Mouse (Mus musculus) cerebellum, adult 11-12 months (tissue): ENCODE data around the gene Rnf185.

Source experiments
- DNase-seq: peaks from one replicate; pipeline ENCODE4 v3.0.0; 2022

The Rnf185 gene

GRCm38 (mm10) chr11:3452167-3452639, at the start of gene Rnf185:
Gene Rnf185 (minus strand): TSS chr11:3452363.
- DNase-seq = peak; percentile 92

GRCm38 (mm10) chr11:3497296-3497695, 45.1 kb upstream of the Rnf185 start:
- no peak for DNase-seq

- DNase-seq = peak; percentile 42
These were observed 44.6 kb upstream of the Rnf185 start for GRCm38 (mm10) chr11:3496756-3497155.

- DNase-seq = no peak
These were observed 43.3 kb upstream of the Rnf185 start for GRCm38 (mm10) chr11:3495496-3495895.

DNA sequence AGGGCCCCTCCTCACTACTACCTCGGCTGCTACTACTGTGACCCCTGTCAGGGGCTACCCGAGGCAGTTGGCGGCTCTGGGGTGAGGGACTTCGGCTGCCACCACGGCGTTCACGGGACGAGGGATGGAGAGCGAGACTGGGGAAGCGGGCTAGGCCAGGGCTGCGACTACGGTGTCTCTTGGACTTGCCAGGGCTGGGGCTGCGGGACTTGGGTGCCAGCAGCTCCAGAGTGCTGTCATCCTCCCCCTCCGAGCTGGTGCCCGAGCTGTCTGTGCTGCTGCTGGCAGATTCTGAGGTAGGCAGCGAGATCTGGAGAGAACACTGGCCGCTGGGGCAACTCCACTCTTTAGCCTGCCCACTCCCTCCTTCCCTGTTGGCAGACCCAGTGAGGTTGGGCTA, 42.7 kb upstream of the Rnf185 start:
- DNase-seq = no peak

GRCm38 (mm10) chr11:3492748-3493147, 40.6 kb upstream of the Rnf185 start:
- DNase-seq = no peak

DNA sequence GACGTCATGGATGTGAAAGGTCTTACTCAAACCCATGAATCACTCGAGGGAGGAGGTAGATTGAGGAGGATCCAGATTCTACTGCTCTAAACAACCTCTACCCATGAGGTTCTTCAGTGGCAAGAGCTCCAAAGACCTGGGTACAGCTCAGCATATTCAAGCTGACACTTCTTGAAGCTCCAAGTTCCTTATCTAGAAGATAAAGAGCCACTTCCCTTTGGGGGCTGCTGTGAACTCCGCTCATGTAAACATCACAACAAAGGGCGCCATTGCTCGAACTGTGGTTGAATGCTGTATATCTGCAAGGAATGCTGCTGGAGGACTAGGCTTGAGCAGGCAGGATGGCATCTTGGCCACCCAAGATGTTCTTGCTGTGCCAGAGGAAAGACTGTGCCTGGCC, 36.9 kb upstream of the Rnf185 start:
- DNase-seq = no peak

- peak; percentile 35 for DNase-seq
These were observed 35.9 kb upstream of the Rnf185 start, which contains the start of gene Pla2g3 for GRCm38 (mm10) chr11:3487952-3488570. Gene Pla2g3 (plus strand): TSS chr11:3488284.

DNA sequence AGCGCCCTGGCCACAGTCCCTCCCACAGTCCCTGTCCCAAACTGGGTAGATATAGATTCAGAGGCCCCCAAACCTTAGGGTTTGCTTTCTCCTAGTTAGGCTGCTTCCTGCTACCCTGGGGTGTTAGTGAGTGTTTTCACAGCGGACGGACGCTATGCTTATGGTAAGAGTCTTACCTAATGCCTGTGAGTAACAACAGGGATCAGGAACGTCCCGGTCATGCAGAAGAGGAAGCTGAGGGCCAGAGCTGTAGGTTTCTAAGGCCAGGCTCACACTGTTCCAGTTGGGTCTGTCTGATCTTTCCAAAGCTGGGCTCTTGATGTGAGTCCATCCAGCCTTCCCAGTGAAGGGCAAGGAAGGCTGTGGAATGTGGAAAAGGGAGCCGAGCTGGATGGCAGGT, 34.2 kb upstream of the Rnf185 start:
- no peak for DNase-seq

- no peak for DNase-seq
These were observed 31.9 kb upstream of the Rnf185 start for GRCm38 (mm10) chr11:3483980-3484642.

GRCm38 (mm10) chr11:3475489-3475888, 23.3 kb upstream of the Rnf185 start:
- no peak for DNase-seq

DNA sequence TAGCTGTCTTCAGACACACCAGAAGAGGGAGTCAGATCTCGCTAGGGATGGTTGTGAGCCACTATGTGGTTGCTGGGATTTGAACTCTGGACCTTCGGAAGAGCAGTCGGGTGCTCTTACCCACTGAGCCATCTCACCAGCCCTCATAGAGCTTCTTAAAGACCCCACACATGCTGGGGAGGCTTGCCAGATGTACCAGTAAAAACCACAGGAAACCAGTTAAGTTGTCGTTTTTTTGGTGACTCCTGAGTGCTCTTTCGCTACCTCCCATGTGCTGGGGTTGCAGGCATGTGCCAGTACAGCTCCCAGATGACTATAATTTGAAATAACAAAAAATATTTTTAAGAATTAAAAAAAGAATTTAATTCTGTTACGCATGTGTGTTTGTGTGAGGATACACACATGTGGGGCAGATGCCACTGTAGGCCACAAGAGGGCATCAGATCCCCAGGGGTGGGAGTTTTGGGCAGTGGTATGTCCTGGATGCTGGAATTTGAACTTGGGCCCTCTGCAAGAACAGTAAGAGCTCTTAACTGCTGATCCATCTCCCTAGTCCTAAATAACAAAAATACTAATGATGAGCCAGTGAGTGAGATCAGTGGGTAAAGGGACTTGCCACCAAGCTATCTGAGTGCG, 22.4 kb upstream of the Rnf185 start:
- no peak for DNase-seq

GRCm38 (mm10) chr11:3472484-3472883, 20.3 kb upstream of the Rnf185 start:
- peak; percentile 84 for DNase-seq

DNA sequence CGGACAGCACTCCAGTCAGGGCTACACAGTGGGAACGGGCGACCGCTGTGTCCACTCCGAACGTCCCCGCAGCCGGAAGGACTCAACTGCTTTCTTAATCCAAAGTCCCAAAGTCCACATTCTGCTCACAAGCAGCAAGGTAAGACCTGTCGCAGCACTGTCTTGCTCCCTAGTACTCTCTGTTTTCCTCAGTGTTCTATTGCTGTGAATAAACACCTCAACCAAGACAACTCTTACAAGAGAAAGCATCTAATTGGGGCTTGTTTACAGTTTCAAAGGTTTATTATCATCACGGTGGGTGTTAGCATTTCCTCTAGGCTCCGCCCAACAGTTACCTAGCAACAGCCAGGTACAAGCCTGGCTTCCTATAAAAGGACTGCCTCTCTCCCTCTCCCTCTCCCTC, 19.3 kb upstream of the Rnf185 start:
- DNase-seq = no peak

DNA sequence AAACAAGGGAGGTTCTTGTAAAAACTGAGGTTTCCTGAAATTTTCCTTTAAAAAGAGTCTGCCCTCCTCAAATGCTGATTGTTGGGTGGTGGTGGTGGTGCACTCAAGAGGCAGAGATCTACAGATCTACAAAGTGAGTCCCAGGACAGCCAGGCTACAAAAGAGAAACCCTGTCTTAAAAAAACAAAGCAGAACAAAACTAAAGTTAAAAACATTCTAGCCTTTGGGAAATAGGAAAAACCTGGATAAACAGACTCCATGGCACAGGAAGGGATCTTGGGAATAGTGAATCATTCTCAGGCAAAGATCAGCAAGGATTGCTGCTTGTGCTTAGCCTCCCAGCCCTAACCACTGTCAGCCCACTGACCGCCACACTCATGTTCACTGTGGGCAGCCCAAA, 10.7 kb upstream of the Rnf185 start:
- no peak for DNase-seq

DNA sequence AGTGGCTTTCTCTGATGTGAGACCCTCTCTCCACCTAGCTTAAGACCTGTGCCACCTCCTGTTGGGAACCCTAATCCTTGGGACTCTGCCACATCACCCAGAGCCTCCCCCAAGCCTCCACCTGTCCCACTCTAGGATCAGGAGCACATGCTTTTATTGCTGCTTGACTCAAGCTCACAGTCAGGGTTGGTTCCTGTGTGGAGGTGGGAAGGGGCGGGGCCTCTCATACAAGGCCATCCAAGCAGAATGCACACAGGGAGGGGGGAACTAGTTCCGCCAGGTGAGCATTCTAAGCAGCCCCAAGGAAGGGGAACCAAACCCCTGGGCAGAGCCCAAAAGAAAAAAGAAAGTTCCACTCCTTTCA, 6.9 kb upstream of the Rnf185 start:
- no peak for DNase-seq

GRCm38 (mm10) chr11:3458428-3459104, 6.4 kb upstream of the Rnf185 start:
- no peak for DNase-seq

GRCm38 (mm10) chr11:3456354-3456753, 4.2 kb upstream of the Rnf185 start:
- DNase-seq = peak; percentile 63

- DNase-seq = no peak
These were observed 2.3 kb upstream of the Rnf185 start for GRCm38 (mm10) chr11:3454506-3454905.

GRCm38 (mm10) chr11:3453467-3453866, 1.3 kb upstream of the Rnf185 start:
- DNase-seq = peak; percentile 85

- DNase-seq = peak; percentile 57
These were observed 606 bp upstream of the Rnf185 start for GRCm38 (mm10) chr11:3452769-3453168.

- no peak for DNase-seq
These were observed 431 bp downstream of the Rnf185 start for GRCm38 (mm10) chr11:3451701-3452163.

- DNase-seq = no peak
These were observed 7.3 kb downstream of the Rnf185 start for GRCm38 (mm10) chr11:3444875-3445274.

GRCm38 (mm10) chr11:3443091-3443490, 9.1 kb downstream of the Rnf185 start:
- no peak for DNase-seq
